Mouse (Mus musculus) hindbrain, embryonic 14.5 days (tissue): ENCODE data around the gene Hoxc10. TPM values are rescaled to one million over a fixed set of nuclear protein-coding genes. Genes with fewer than 3 reads are reported as not detected.

ENCODE experiments used
- ATAC-seq: fragments of 200-750 bp; cut with Nextera tagmentation; 2 replicates; pipeline ENCODE4 v1.8.0; 2017; ENCODE audit warnings: moderate number of reproducible peaks, mild to moderate bottlenecking, moderate TSS enrichment, moderate library complexity; ENCODE audit not compliant: low FRiP score
- DNase-seq: peaks from one replicate; pipeline ENCODE4 v3.0.0-alpha.2; 2015; ENCODE audit warnings: low spot score
- H3K27ac ChIP-seq: fragments of 300-500 bp; sonication (generic); 2 replicates; pipeline ENCODE4 v1.5.1; 2014; ENCODE audit warnings: mild to moderate bottlenecking, moderate library complexity
- H3K27me3 ChIP-seq: fragments of 300-500 bp; sonication (generic); 2 replicates; pipeline ENCODE4 v1.6.1; 2014; ENCODE audit warnings: mild to moderate bottlenecking, low read length, mixed read lengths; ENCODE audit not compliant: control insufficient read depth, insufficient read depth
- H3K36me3 ChIP-seq: fragments of 300-500 bp; sonication (generic); replicated peaks from 2 replicates; pipeline ENCODE4 v1.6.1; 2014; ENCODE audit not compliant: control insufficient read depth, insufficient read depth
- H3K4me1 ChIP-seq: fragments of 300-500 bp; sonication (generic); replicated peaks from 2 replicates; pipeline ENCODE4 v1.6.1; 2014; ENCODE audit warnings: antibody characterized with exemption, low read length, mixed read lengths; ENCODE audit not compliant: control insufficient read depth, insufficient read depth
- H3K4me2 ChIP-seq: fragments of 300-500 bp; sonication (generic); replicated peaks from 2 replicates; pipeline ENCODE4 v1.6.1; 2014; ENCODE audit warnings: mild to moderate bottlenecking, moderate library complexity
- H3K4me3 ChIP-seq: fragments of 300-500 bp; sonication (generic); replicated peaks from 2 replicates; pipeline ENCODE4 v1.5.1; 2014; ENCODE audit warnings: mild to moderate bottlenecking, low read length
- H3K9ac ChIP-seq: fragments of 300-500 bp; sonication (generic); 2 replicates; pipeline ENCODE4 v1.6.1; 2014
- H3K9me3 ChIP-seq: fragments of 300-500 bp; sonication (generic); 2 replicates; pipeline ENCODE4 v1.6.1; 2016; ENCODE audit warnings: low read length; ENCODE audit not compliant: control insufficient read depth
- WGBS: fragments of 180-500 bp; shearing (Covaris S2); extraction: QIAGEN DNeasy Blood & Tissue Kit; methylation state at CpG from one replicate; pipeline ENCODE4 v1.1.7; 2014; 5-methylcytosine and 5-hydroxymethylcytosine counted together
- polyA plus RNA-seq: library from polyadenylated mRNA; unstranded; fragments of >200 nt; fragmentation: Nextera tagmentation; extraction: Ambion mirVana; gene quantifications from 2 replicates; pipeline ENCODE4 v1.2.1, GENCODE M21; 2014

Hoxc10 gene
- polyA plus RNA-seq, 1 experiment from 2014 or later = not detected

DNA sequence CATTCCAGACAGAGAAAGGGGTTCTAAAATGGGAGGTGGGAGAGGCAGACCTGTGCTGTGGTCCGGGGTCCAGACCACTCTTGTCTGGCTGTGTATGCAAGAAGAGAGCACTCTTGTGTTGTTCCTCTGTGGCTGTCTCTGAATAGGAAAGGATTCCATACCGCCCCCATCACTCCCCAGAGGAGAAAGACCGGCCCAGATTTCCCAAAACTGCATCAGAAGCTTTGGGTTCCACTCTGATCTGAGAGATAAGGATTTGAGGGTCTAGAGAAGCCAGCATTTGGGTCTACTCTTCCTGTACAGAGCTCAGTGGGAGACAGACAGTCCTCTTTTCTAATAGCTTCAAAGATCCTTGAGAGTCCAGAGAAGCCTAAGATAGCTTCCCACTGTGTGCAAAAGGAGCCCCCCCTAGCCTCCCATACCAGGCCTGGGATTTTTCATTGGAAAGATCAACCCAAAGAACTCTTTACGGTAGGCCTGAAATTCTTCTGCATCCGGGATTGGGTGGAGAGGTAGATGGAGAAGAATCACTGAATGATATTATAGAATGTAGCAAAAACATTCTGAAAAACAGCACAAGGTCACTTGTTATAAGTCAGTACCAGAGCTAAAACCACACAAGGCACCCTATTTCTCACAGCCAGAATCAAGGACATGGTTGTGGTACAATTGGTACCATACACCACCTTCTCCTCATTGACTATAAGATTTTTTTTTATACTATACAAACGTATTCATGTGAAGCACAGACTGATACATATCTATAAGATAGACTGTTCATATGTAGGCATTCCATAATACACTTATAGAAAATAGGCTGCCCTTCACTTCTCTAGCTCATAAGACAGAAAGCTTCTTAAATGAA lies 43.7 kb upstream of the Hoxc10 start:
- 10% methylated on average over 6 of the region's 6 CpGs for WGBS
- H3K27me3 ChIP-seq = peaks cover 99% of the 10 kb centered on the region
- H3K9ac ChIP-seq = no peak overlapping the region
- no peak overlapping the region for H3K4me3 ChIP-seq
- H3K27ac ChIP-seq = no peak overlapping the region
- ATAC-seq (no peak), DNase-seq (no peak)
- no peaks in the 10 kb centered on the region for H3K36me3 ChIP-seq
- H3K4me2 ChIP-seq = no peak overlapping the region
- H3K4me1 ChIP-seq = no peaks in the 10 kb centered on the region
- no peaks in the 10 kb centered on the region for H3K9me3 ChIP-seq

DNA sequence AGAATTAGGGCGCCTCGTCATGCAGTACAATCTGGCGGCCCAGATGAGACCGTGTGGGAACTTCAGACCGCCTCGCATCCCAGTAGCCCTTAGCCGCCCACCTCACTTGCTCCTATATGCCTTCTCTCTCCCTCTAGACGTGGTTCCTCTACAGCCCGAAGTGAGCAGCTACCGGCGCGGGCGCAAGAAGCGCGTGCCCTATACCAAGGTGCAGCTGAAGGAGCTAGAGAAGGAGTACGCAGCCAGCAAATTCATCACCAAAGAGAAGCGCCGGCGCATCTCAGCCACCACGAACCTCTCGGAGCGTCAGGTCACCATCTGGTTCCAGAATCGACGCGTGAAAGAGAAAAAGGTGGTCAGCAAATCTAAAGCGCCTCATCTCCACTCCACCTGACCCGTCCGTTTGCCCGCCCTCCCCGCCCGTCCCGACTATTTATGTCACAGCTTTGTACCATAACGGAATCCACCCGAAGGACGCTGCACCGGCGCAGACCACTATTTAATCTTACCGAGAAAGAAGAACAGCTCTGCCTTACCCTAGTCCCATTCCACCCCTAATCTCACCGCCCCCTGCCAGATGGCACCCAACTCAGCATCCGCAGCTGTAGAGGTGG lies 39.5 kb upstream of the Hoxc10 start:
- H3K4me2 ChIP-seq = no peak overlapping the region
- DNase-seq = no peak
- H3K9me3 ChIP-seq = no peaks in the 10 kb centered on the region
- no peak for ATAC-seq
- no peak overlapping the region for H3K4me3 ChIP-seq
- H3K36me3 ChIP-seq = no peaks in the 10 kb centered on the region
- peaks cover 100% of the 10 kb centered on the region for H3K27me3 ChIP-seq
- H3K4me1 ChIP-seq = no peaks in the 10 kb centered on the region
- H3K27ac ChIP-seq = no peak overlapping the region
- no peak overlapping the region for H3K9ac ChIP-seq
- under 1% methylated on average over 40 of the region's 40 CpGs for WGBS

DNA sequence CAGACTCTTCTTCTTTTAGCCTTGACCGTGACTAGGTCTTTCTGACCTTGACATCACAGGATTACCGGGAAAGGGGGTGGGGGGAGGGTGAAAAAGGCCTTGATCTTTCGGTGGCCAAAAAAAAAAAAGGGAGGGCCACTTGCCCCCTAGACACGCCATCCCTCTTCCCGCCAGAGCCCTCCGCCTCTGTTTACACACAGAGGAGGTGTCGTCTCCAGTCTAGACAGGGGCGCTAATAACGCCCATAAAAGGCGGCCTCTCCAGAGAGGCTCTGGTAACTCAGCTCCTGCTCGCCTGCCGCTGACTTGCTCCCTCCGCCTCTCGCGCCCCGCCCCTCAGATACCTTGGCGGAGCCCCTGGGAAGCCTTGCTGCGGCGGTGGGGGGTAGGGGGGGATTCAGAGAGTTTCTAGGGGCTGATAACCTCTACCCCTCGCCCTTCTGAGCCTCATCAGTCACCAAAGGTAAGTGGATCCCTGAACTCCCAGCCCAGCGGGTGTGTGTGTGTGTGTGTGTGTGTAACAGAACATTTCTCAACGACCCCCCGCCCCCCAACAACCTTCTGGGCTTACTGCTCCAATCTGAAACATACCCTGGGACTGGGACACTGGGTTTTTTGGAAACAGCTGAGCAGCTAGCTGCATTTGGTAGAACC lies 34.8 kb upstream of the Hoxc10 start:
- 2% methylated on average over 23 of the region's 23 CpGs for WGBS
- no peak for ATAC-seq
- H3K27ac ChIP-seq = no peak overlapping the region

DNA sequence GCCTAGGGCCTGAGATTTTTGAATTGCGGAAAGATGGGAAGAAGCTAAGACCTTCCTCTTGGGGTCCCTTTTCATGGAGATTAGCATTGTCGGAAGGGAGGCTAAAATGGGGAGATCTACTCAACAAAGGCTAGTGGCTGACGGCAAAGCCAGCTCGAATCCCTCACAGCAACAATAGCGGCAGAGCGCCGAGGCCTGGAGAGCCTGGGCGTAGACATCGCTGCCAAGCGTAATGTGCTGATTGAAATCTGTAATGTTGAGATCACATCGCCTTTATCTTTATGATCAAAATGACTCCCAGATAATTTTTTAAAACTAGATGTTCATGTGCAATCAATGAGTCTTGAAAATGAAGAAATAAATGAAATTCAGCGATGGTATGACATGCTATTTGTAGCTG lies 32.2 kb upstream of the Hoxc10 start:
- Histone ChIP-seq H3K4me2 (no peak overlapping the region), H3K4me3 (no peak overlapping the region), H3K27me3 (peaks cover 100% of the 10 kb centered on the region), H3K9ac (no peak overlapping the region), H3K36me3 (no peaks in the 10 kb centered on the region), H3K27ac (no peak overlapping the region), H3K9me3 (no peaks in the 10 kb centered on the region), H3K4me1 (no peaks in the 10 kb centered on the region)
- WGBS = 2% methylated on average over 12 of the region's 12 CpGs
- ATAC-seq (no peak), DNase-seq (no peak)

More for the DNA sequence above, 34.8 kb upstream of the Hoxc10 start:
- Histone ChIP-seq H3K27me3 (peaks cover 100% of the 10 kb centered on the region), H3K4me1 (no peaks in the 10 kb centered on the region), H3K9ac (no peak overlapping the region), H3K36me3 (no peaks in the 10 kb centered on the region), H3K9me3 (no peaks in the 10 kb centered on the region), H3K4me2 (no peak overlapping the region), H3K4me3 (no peak overlapping the region)
- DNase-seq = no peak

DNA sequence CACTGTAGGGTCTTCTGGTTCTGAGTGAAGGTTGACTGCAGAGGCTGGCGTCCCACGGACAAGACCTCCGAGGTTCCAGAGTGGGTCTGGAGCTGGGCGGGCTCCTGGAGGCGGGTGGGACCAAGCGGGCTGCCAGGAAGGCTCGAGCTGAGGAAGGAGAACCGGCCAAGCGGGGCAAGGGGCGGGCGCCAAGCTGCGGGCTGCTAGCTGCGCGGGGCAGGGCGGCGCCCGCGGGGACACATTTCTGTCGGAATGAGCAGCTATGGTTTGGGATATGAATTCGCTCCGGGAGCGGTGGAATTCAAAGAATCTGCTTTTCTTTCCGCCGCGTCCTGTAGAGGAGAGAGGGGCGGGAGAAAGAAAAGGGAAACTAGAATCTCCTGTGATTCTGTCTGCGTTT lies 31.7 kb upstream of the Hoxc10 start:
- Histone ChIP-seq H3K4me2 (no peak overlapping the region), H3K27me3 (peaks cover 100% of the 10 kb centered on the region), H3K9me3 (no peaks in the 10 kb centered on the region), H3K4me1 (no peaks in the 10 kb centered on the region), H3K27ac (no peak overlapping the region), H3K9ac (no peak overlapping the region), H3K4me3 (no peak overlapping the region), H3K36me3 (no peaks in the 10 kb centered on the region)
- ATAC-seq (no peak), DNase-seq (no peak)
- WGBS = 1% methylated on average over 24 of the region's 27 CpGs

DNA sequence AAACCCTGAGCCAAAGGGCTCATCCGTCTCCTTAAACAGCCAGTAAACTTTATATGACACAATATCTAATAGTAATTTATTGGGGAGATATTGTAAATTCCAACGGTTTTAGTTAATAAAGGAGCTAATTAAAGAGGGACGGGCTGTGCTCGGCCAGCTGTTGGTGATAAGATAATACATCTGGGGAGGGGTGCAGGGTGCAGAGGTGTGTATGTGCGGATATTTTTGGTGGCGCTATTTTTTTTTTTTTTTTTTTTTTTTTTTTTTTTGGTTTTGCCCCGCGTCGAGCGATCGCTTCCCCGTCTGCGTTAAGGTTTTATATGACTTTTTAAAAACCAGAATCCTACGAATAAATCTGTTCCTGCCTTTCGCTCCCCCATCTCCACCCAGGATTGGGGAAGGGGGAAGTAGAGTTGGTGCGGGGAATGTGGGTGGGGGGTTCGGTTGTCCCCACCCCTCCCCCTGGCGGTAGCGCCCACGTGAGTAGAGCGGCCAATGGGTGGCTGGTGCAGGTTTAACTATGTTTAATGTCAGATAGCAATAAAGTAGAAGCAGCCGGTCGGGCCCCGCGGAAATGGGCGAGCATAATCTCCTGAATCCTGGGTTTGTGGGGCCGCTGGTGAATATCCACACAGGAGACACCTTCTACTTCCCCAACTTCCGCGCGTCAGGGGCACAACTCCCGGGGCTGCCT lies 30.2 kb upstream of the Hoxc10 start, which contains the start of gene Hoxc12:
Gene Hoxc12, plus strand, starts transcription at position 479 of the 694 bp plus-strand sequence.
- Histone ChIP-seq H3K4me3 (no peak within 1 kb of the TSS), H3K36me3 (no peaks in the 10 kb centered on the region), H3K4me1 (no peaks in the 10 kb centered on the region), H3K9me3 (no peaks in the 10 kb centered on the region), H3K27ac (no peak within 1 kb of the TSS), H3K9ac (no peak within 1 kb of the TSS), H3K27me3 (peaks cover 100% of the 10 kb centered on the region), H3K4me2 (no peak within 1 kb of the TSS)
- ATAC-seq (no peak), DNase-seq (no peak)
- WGBS = 2% methylated on average over 31 of the region's 31 CpGs

DNA sequence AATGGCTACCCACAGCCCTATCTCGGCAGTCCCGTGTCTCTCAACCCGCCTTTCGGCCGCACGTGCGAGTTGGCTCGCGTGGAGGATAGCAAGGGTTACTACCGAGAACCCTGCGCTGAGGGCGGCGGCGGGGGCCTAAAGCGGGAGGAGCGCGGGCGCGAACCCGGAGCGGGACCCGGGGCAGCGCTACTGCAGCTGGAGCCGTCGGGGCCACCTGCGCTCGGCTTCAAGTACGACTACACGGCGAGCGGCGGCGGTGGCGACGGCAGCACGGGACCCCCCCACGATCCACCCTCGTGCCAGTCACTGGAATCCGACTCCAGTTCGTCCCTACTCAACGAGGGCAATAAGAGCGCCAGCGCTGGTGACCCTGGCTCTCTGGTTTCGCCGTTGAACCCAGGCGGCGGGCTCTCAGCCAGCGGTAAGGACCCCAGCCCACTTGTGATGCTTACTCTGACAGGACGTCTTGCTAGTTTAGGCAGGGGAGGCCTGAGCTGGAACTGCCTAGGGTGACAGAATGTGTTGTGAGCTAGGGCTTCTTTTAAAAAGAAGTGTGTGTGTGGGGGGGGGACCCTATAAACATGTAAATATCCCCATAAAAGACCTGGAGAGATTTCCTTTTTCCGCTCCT lies 29.4 kb upstream of the Hoxc10 start:
- H3K27ac ChIP-seq = no peak overlapping the region
- WGBS = 2% methylated on average over 50 of the region's 50 CpGs
- H3K4me1 ChIP-seq = no peaks in the 10 kb centered on the region
- no peaks in the 10 kb centered on the region for H3K9me3 ChIP-seq
- H3K9ac ChIP-seq = no peak overlapping the region
- peaks cover 100% of the 10 kb centered on the region for H3K27me3 ChIP-seq
- no peak for DNase-seq
- H3K4me2 ChIP-seq = no peak overlapping the region
- ATAC-seq = no peak
- H3K4me3 ChIP-seq = no peak overlapping the region
- H3K36me3 ChIP-seq = no peaks in the 10 kb centered on the region

DNA sequence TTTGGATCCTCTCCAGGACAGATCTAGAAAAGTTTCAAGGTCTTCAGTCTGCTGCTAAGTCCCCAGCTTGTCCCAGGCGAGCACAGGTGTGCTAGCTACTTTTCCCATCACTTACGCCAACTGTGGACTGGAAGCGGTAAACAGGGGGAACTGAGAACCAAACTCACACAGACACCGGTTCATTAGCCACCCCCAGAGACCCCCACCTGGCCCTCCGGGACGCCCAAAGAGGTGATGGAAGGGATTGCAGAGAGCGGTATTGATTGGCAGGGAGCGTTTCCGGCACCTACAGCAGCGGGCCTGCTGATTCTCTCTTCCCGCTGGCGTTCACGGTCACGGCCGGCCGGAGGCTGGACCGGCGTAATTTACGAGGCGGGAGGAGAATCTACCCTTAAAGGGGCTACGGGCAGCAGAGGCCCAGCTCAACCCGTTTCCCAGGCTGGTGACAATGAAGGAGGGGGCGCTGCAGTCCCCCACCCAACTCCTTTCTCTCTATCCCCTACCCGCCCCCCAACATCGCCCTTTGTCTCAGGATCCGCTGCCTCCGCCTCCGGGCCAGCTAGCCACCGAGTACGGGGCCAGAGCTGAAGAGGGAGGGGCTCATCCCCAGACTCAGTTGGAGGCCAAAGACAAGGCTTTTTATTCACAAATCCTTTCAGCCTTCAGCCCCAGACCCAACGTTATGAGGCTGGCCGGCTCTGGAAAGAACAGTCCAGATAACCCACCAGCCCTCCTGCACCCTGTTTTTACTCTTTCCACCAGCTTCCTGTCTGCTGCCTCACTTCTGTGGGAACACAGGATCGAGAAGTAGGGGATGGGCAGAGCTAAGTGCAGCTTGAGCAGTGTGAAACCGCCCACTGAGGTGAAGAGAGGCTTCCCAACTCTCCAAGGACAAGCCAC lies 27.1 kb upstream of the Hoxc10 start:
- no peak overlapping the region for H3K4me3 ChIP-seq
- no peak overlapping the region for H3K4me2 ChIP-seq
- peaks cover 100% of the 10 kb centered on the region for H3K27me3 ChIP-seq
- no peaks in the 10 kb centered on the region for H3K9me3 ChIP-seq
- no peak for ATAC-seq
- H3K27ac ChIP-seq = no peak overlapping the region
- H3K4me1 ChIP-seq = no peaks in the 10 kb centered on the region
- WGBS = 2% methylated on average over 33 of the region's 34 CpGs
- no peak for DNase-seq
- H3K9ac ChIP-seq = no peak overlapping the region
- H3K36me3 ChIP-seq = no peaks in the 10 kb centered on the region
